Mouse (Mus musculus): ENCODE measurements at regions not wholly inside any gene's neighbourhood (a gene's known extent, or its start where the extent isn't known, plus 50 kb on each side); places are given as distances from the start of the nearest gene placed in this dataset.

- DNase-seq (ENCODE audit: low spot score in 2 of 2), result peak; percentile 99
These were observed 50.7 kb upstream of the Kdm8 start for GRCm38 (mm10) chr7:125393654-125394346.
